Mouse (Mus musculus) heart, adult 2 months (tissue): ENCODE measurements around the gene Tmem132e. TPM values are rescaled to one million over a fixed set of nuclear protein-coding genes. Genes with fewer than 3 reads are reported as not detected.

Source experiments
- DNase-seq, 2 experiments: peaks; one replicate each; pipeline ENCODE4 v3.0.0; 2021
- H3K27ac ChIP-seq: fragments of 200-600 bp; 2 replicates; pipeline ENCODE4 v1.8.1; 2022
- H3K27me3 ChIP-seq: fragments of 200-500 bp; 2 replicates; pipeline ENCODE4 v1.6.1; 2012; ENCODE audit warnings: mild to moderate bottlenecking, low read length, inconsistent platforms, mixed read lengths; ENCODE audit not compliant: control insufficient read depth, insufficient read depth
- H3K36me3 ChIP-seq: fragments of 200-500 bp; 2 replicates; pipeline ENCODE4 v1.6.1; 2012; ENCODE audit warnings: low read length, inconsistent platforms; ENCODE audit not compliant: control insufficient read depth, insufficient read depth
- H3K4me1 ChIP-seq: fragments of 200-500 bp; 2 replicates; pipeline ENCODE4 v1.6.1; 2011; ENCODE audit warnings: low read length; ENCODE audit not compliant: control insufficient read depth, insufficient read depth
- H3K4me3 ChIP-seq: fragments of 200-600 bp; 2 replicates; pipeline ENCODE4 v1.8.1; 2022
- H3K79me2 ChIP-seq: fragments of 200-500 bp; replicated peaks from 2 replicates; pipeline ENCODE4 v1.6.1; 2012; ENCODE audit warnings: mild to moderate bottlenecking, inconsistent platforms, low read length, moderate library complexity, mixed read lengths; ENCODE audit not compliant: control insufficient read depth, insufficient read depth
- H3K9ac ChIP-seq: fragments of 200-500 bp; 2 replicates; pipeline ENCODE4 v1.6.1; 2012; ENCODE audit warnings: low read depth, mild to moderate bottlenecking, control low read depth, inconsistent platforms, low read length, mixed read lengths
- CTCF ChIP-seq: fragments of 200-600 bp; IDR thresholded peaks from 2 replicates; pipeline ENCODE4 v1.8.1; 2022; ENCODE audit warnings: antibody characterized with exemption, mild to moderate bottlenecking, moderate library complexity
- EP300 ChIP-seq: fragments of 200-500 bp; IDR thresholded peaks from 2 replicates; pipeline ENCODE4 v1.6.1; 2011; ENCODE audit warnings: low read depth, low read length, control low read depth; ENCODE audit not compliant: insufficient read depth
- POLR2A ChIP-seq: fragments of 200-500 bp; IDR thresholded peaks from 2 replicates; pipeline ENCODE4 v1.6.1; 2011; ENCODE audit warnings: mild to moderate bottlenecking, low read depth, low read length, control low read depth; ENCODE audit not compliant: insufficient read depth
- WGBS: fragments of 180-500 bp; shearing (Covaris S2); methylation state at CpG from one replicate; pipeline ENCODE4 v1.1.7; 2018; 5-methylcytosine and 5-hydroxymethylcytosine counted together
- intact Hi-C: fragments of 180-260 bp; cut with DNase I; formaldehyde crosslinking; loops from one replicate; pipeline ENCODE4 v1.15.1; 2025
- polyA plus RNA-seq: library from polyadenylated mRNA; depleted of rRNA; stranded (reverse); fragments of >200 nt; gene quantifications from 2 replicates; pipeline ENCODE4 v1.2.3, GENCODE M21; 2012
- total RNA-seq, 2 experiments: library from RNA; stranded (reverse); gene quantifications; 2 replicates each; pipeline ENCODE4 v1.2.3; 2021

Gene Tmem132e
- total and polyA plus RNA-seq, 3 experiments = 0.10 to 0.26 (median 0.14) TPM

GRCm38 (mm10) chr11:82371577-82371976, 17.1 kb upstream of the Tmem132e start:
- 67% methylated on average over 4 of the region's 4 CpGs for WGBS
- TF ChIP-seq EP300 (no peak), POLR2A (no peak), CTCF (no peak)
- no peaks in the 10 kb centered on the region for H3K36me3 ChIP-seq
- DNase-seq = no peak
- no peaks in the 10 kb centered on the region for H3K4me1 ChIP-seq
- intact Hi-C loops = no loop called here
- no peaks in the 10 kb centered on the region for H3K79me2 ChIP-seq
- H3K27ac ChIP-seq = no peak overlapping the region
- H3K4me3 ChIP-seq = no peak overlapping the region
- no peak overlapping the region for H3K9ac ChIP-seq
- no peaks in the 10 kb centered on the region; the same call in 1 of the 2 replicates for H3K27me3 ChIP-seq

GRCm38 (mm10) chr11:82380606-82381202, 8.0 kb upstream of the Tmem132e start:
- Histone ChIP-seq H3K4me1 (no peaks in the 10 kb centered on the region), H3K9ac (no peak overlapping the region), H3K4me3 (no peak overlapping the region), H3K36me3 (no peaks in the 10 kb centered on the region), H3K27me3 (peaks cover under 1% of the 10 kb centered on the region), H3K79me2 (no peaks in the 10 kb centered on the region), H3K27ac (no peak overlapping the region)
- WGBS = 47% methylated on average over 3 of the region's 3 CpGs
- intact Hi-C loops = no loop called here
- TF ChIP-seq CTCF (no peak), POLR2A (no peak), EP300 (no peak)
- no peak for DNase-seq

- H3K9ac ChIP-seq = no peak overlapping the region
- intact Hi-C loops = no loop called here
- H3K27ac ChIP-seq = no peak overlapping the region
- H3K36me3 ChIP-seq = no peaks in the 10 kb centered on the region
- peak overlapping the region; percentile 36; the same call in 1 of the 2 replicates for H3K4me3 ChIP-seq
- under 1% methylated on average over 51 of the region's 51 CpGs for WGBS
- TF ChIP-seq CTCF (no peak), EP300 (no peak), POLR2A (no peak)
- peaks cover 33% of the 10 kb centered on the region for H3K27me3 ChIP-seq
- no peaks in the 10 kb centered on the region for H3K79me2 ChIP-seq
- H3K4me1 ChIP-seq = no peaks in the 10 kb centered on the region
- peak in 1 of 2 experiments; percentile 24 for DNase-seq
These were observed 1.6 kb upstream of the Tmem132e start for GRCm38 (mm10) chr11:82386970-82387540.

GRCm38 (mm10) chr11:82387711-82388341, 874 bp upstream of the Tmem132e start:
- Histone ChIP-seq H3K27ac (no peak overlapping the region), H3K4me1 (no peaks in the 10 kb centered on the region), H3K36me3 (no peaks in the 10 kb centered on the region), H3K9ac (no peak overlapping the region), H3K27me3 (peaks cover 33% of the 10 kb centered on the region), H3K4me3 (peak overlapping the region; percentile 36), H3K79me2 (no peaks in the 10 kb centered on the region)
- intact Hi-C loops = no loop called here
- DNase-seq = no peak
- 2% methylated on average over 47 of the region's 47 CpGs for WGBS
- no peak for TF ChIP-seq CTCF
- no peak for TF ChIP-seq POLR2A
- TF ChIP-seq EP300 = no peak

DNA sequence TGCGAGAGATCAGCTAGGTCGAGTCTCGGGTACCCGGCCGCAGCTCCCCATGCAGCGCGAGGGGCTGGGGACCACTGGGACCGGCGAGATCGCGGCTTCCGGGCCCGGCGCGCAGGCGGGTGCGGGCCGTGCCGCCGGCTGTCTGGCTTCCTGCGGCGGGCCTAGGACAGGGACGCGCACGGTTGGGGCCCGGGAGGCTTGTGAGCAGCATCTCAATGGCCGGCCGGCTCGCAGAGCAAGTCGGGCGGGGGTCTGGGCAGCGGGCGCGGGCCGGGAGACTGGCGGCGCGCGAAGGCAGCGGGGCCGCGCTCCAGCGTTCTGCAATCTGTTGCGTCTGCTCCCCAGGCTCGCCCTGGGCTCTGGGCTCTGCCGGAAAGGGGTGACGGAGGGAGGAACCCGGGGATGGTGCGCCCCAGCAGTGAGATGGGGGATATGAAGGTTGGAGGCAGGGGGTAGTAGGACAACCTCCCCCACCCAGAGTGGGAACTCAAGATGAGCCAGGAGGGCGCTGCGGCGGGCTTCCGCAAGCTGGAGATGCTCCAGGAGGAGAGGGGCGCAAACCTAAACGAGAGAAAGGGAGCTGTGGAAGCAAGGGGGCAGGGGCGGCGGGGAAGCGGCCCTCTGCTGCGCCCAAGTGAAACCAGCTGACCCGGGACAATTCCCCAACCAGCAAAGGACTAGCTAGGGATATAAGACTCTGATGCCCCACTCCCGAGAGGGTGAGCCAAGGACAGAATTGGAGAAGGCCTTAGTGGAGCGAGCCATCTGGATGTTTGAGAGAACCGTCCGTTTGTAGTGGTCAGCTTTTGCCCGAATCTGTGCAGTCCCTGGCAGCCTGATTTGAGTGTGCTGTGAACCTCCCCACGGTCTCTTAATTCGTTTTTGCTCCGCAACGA, 944 bp downstream of the Tmem132e start:
- H3K4me1 ChIP-seq = no peaks in the 10 kb centered on the region
- no peak overlapping the region for H3K27ac ChIP-seq
- TF ChIP-seq EP300 (no peak), CTCF (no peak), POLR2A (no peak)
- no peaks in the 10 kb centered on the region for H3K79me2 ChIP-seq
- peak overlapping the region; percentile 36 for H3K4me3 ChIP-seq
- intact Hi-C loops = no loop called here
- peaks cover 33% of the 10 kb centered on the region for H3K27me3 ChIP-seq
- H3K9ac ChIP-seq = no peak overlapping the region
- WGBS = 3% methylated on average over 69 of the region's 69 CpGs
- peak; percentile 8 to 32 for DNase-seq
- no peaks in the 10 kb centered on the region for H3K36me3 ChIP-seq
